Mouse (Mus musculus) brain, adult 2 months (tissue): ENCODE measurements around the gene Htra1.
A peak's percentile ranks its signal among the peaks of the same experiment; 100 is the strongest.

Experiments
- DNase-seq: peaks from one replicate; pipeline ENCODE4 v3.0.0; 2011; ENCODE audit warnings: low read depth, low spot score

Htra1 gene

GRCm38 (mm10) chr7:131009178-131009577 lies 73.3 kb downstream of the Htra1 start:
- no peak for DNase-seq

- DNase-seq = no peak
These were observed 76.0 kb downstream of the Htra1 start for GRCm38 (mm10) chr7:131011901-131012300.

GRCm38 (mm10) chr7:131019181-131019580 lies 83.3 kb downstream of the Htra1 start:
- peak; percentile 3 for DNase-seq

GRCm38 (mm10) chr7:131024807-131025206 lies 88.9 kb downstream of the Htra1 start:
- DNase-seq = no peak

- DNase-seq = no peak
These were observed 91.6 kb downstream of the Htra1 start for GRCm38 (mm10) chr7:131027557-131027956.

- no peak for DNase-seq
These were observed 95.8 kb downstream of the Htra1 start, which contains the start of gene Dmbt1 for GRCm38 (mm10) chr7:131031755-131032154. Dmbt1 (plus strand) TSS chr7:131032053.
